Mouse (Mus musculus): ENCODE measurements around the gene Ccdc106.

GRCm38 (mm10) chr7:5076931-5077330, 56.6 kb downstream of the Ccdc106 start:
- TF ChIP-seq MAFK (IDR thresholded peaks at IDR 0.05; ENCODE audit: insufficient read depth, low read depth, low read length), result 0 out of 2 replicates have a peak, but pooled peaks have one; percentile 26
- no peak for TF ChIP-seq CHD2 (IDR thresholded peaks at IDR 0.05; ENCODE audit: low read depth, low read length)
- no peak for TF ChIP-seq HCFC1 (IDR thresholded peaks at IDR 0.05; ENCODE audit: borderline replicate concordance, insufficient read depth, low read length)

Measured in ES-E14 (cell line).